Mouse (Mus musculus): ENCODE results near the gene Lrrc20. TPM values are rescaled to one million over a fixed set of nuclear protein-coding genes. Genes with fewer than 3 reads are reported as not detected.

Gene Lrrc20
- polyA plus RNA-seq (2015; fragmentation: Nextera tagmentation; extraction: Ambion mirVana), result 5.1 and 5.5 TPM in 2 replicates

DNA sequence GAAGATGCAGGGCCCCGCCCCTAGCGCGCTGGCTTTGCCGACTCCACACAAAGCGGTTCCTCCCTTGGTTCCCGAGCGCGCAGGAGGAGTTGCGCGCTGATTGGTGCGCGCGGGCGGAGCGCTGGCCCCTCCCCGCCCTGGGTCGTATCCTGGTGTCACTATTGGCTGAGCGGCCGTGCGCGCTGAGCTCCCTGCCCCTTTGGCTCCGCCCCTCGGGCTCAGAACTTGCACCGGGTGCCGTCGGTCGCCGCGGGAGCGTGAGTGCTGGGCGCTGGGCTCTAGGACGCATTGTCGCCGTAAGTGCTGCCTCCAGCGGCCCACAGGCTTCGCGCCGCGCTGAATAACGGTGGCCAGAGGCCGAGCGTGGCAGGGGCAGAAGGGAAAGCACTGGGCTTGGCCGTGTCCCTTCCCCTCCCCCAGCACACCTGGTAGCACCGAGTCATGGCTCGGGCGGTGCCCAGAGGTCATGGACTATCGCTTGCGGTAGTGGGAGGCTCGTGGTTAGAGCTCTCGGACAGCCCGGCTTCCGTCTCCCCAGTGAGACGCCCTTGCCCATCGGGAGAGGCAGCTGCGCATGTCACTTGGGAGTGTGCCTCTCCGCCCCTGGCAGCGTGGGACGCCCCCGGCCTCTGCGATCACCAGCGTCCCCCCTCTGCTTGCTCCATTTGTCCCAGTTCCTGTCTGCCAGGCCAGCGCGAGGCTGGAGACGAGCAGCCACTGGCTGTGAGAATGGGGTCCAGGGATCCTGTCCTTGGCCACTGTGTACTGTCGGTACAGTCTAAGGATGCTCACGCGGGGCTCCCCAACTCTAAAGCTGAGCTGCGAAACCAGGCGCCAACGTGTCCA lies at the start of gene Lrrc20:
TSS of gene Lrrc20 (plus strand) at position 208 of the 846 bp plus-strand sequence.
- Histone ChIP-seq H3K9me3 (replicated peaks; ENCODE audit: control insufficient read depth, low read length) (no peaks in the 10 kb centered on the region), H3K9ac (ENCODE audit: low read depth, low read length) (peak within 1 kb of the TSS; percentile 78), H3K36me3 (ENCODE audit: control insufficient read depth, insufficient read depth) (no peaks in the 10 kb centered on the region), H3K27ac (ENCODE audit: low read length) (peak within 1 kb of the TSS; percentile 92), H3K27me3 (ENCODE audit: control insufficient read depth, insufficient read depth, low read depth, low read length) (no peaks in the 10 kb centered on the region), H3K4me3 (ENCODE audit: low read depth, low read length) (peak within 1 kb of the TSS; percentile 82), H3K4me1 (ENCODE audit: control insufficient read depth, low read depth, low read length) (peaks cover 18% of the 10 kb centered on the region), H3K4me2 (ENCODE audit: low read depth, low read length) (peak within 1 kb of the TSS; percentile 97)
- ATAC-seq (ENCODE audit: low read depth), result peak; percentile 98
- WGBS (ENCODE audit: insufficient replicate concordance), result under 1% methylated on average over 70 of the region's 70 CpGs

GRCm38 (mm10) chr10:61426251-61426757 lies 49.3 kb upstream of the Lrrc20 start:
- peaks cover 4% of the 10 kb centered on the region for H3K4me1 ChIP-seq (ENCODE audit: control insufficient read depth, low read depth, low read length)
- 38% methylated on average over 2 of the region's 2 CpGs for WGBS (ENCODE audit: insufficient replicate concordance)
- ATAC-seq (ENCODE audit: low read depth), result peak; percentile 78
- H3K9ac ChIP-seq (ENCODE audit: low read depth, low read length), result no peak overlapping the region
- H3K27ac ChIP-seq (ENCODE audit: low read length), result peak overlapping the region; percentile 84
- no peaks in the 10 kb centered on the region for H3K9me3 ChIP-seq (replicated peaks; ENCODE audit: control insufficient read depth, low read length)
- H3K4me3 ChIP-seq (ENCODE audit: low read depth, low read length), result no peak overlapping the region
- H3K27me3 ChIP-seq (ENCODE audit: control insufficient read depth, insufficient read depth, low read depth, low read length), result no peaks in the 10 kb centered on the region
- no peak overlapping the region for H3K4me2 ChIP-seq (ENCODE audit: low read depth, low read length)
- peaks cover 11% of the 10 kb centered on the region for H3K36me3 ChIP-seq (ENCODE audit: control insufficient read depth, insufficient read depth)

DNA sequence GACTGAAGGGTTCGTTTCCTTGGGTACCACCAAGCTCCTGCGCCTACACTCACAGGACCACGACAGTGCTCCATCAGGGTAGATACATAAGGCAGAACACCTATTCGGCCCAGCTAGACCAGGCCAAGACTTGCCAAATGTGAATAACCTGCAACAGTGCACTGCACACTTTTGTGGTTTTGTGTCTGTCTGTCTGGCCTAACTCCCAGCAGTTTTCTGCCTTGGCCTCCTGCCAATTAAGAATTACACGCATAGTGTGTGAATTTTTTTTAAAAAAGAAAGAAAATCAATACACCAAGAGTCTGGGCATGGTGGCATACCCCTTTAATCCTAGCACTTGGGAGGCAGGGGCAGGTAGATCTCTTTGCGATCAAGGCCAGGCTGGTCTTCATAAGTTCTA lies 47.6 kb upstream of the Lrrc20 start:
- WGBS (ENCODE audit: insufficient replicate concordance), result 76% methylated on average over 6 of the region's 6 CpGs
- Histone ChIP-seq H3K9me3 (replicated peaks; ENCODE audit: control insufficient read depth, low read length) (no peaks in the 10 kb centered on the region), H3K4me3 (ENCODE audit: low read depth, low read length) (no peak overlapping the region), H3K36me3 (ENCODE audit: control insufficient read depth, insufficient read depth) (peaks cover 17% of the 10 kb centered on the region), H3K4me1 (ENCODE audit: control insufficient read depth, low read depth, low read length) (peaks cover 4% of the 10 kb centered on the region), H3K9ac (ENCODE audit: low read depth, low read length) (no peak overlapping the region), H3K27me3 (ENCODE audit: control insufficient read depth, insufficient read depth, low read depth, low read length) (no peaks in the 10 kb centered on the region), H3K27ac (ENCODE audit: low read length) (peak overlapping the region; percentile 21; the same call in 1 of the 2 replicates), H3K4me2 (ENCODE audit: low read depth, low read length) (no peak overlapping the region)
- ATAC-seq (ENCODE audit: low read depth), result no peak

DNA sequence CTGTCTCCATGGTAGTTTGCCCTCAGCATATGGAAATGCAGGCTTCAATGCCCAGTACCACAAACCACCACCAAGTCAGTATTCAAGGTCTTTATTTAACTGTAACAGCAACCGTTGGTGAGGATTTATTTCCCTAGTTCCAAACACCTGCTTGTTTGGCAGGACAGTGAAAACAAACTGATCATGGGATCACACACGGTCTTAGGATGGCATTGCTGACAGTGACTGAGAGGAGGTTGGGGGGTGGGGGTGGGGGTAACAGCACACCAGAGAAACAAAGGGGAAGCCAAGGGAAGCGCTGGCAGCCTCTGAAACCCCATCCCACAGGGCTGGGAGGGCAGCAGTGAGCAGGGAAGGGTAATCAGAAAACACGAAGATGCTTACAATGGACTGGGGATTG lies 47.2 kb upstream of the Lrrc20 start:
- H3K36me3 ChIP-seq (ENCODE audit: control insufficient read depth, insufficient read depth), result peaks cover 22% of the 10 kb centered on the region

GRCm38 (mm10) chr10:61429043-61429442 lies 46.6 kb upstream of the Lrrc20 start:
- no peak overlapping the region for H3K4me3 ChIP-seq (ENCODE audit: low read depth, low read length)
- 80% methylated on average over 5 of the region's 5 CpGs for WGBS (ENCODE audit: insufficient replicate concordance)

More for the DNA sequence above, 47.2 kb upstream of the Lrrc20 start:
- H3K9me3 ChIP-seq (replicated peaks; ENCODE audit: control insufficient read depth, low read length), result no peaks in the 10 kb centered on the region
- peak overlapping the region; percentile 21; the same call in 1 of the 2 replicates for H3K27ac ChIP-seq (ENCODE audit: low read length)
- H3K4me2 ChIP-seq (ENCODE audit: low read depth, low read length), result no peak overlapping the region
- peaks cover 4% of the 10 kb centered on the region for H3K4me1 ChIP-seq (ENCODE audit: control insufficient read depth, low read depth, low read length)
- ATAC-seq (ENCODE audit: low read depth), result no peak
- H3K27me3 ChIP-seq (ENCODE audit: control insufficient read depth, insufficient read depth, low read depth, low read length), result no peaks in the 10 kb centered on the region
- H3K4me3 ChIP-seq (ENCODE audit: low read depth, low read length), result no peak overlapping the region
- 61% methylated on average over 4 of the region's 4 CpGs for WGBS (ENCODE audit: insufficient replicate concordance)
- H3K9ac ChIP-seq (ENCODE audit: low read depth, low read length), result no peak overlapping the region

GRCm38 (mm10) chr10:61431375-61431774 lies 44.2 kb upstream of the Lrrc20 start:
- H3K36me3 ChIP-seq (ENCODE audit: control insufficient read depth, insufficient read depth), result peaks cover 36% of the 10 kb centered on the region
- H3K27ac ChIP-seq (ENCODE audit: low read length), result no peak overlapping the region
- no peaks in the 10 kb centered on the region; the same call in none of the 2 replicates for H3K4me1 ChIP-seq (ENCODE audit: control insufficient read depth, low read depth, low read length)
- H3K4me3 ChIP-seq (ENCODE audit: low read depth, low read length), result no peak overlapping the region
- no peak for ATAC-seq (ENCODE audit: low read depth)
- H3K4me2 ChIP-seq (ENCODE audit: low read depth, low read length), result no peak overlapping the region
- no peak overlapping the region for H3K9ac ChIP-seq (ENCODE audit: low read depth, low read length)
- no peaks in the 10 kb centered on the region for H3K27me3 ChIP-seq (ENCODE audit: control insufficient read depth, insufficient read depth, low read depth, low read length)
- 91% methylated on average over 9 of the region's 9 CpGs for WGBS (ENCODE audit: insufficient replicate concordance)
- no peaks in the 10 kb centered on the region for H3K9me3 ChIP-seq (replicated peaks; ENCODE audit: control insufficient read depth, low read length)

More at GRCm38 (mm10) chr10:61429043-61429442, 46.6 kb upstream of the Lrrc20 start:
- ATAC-seq (ENCODE audit: low read depth), result no peak
- no peaks in the 10 kb centered on the region for H3K9me3 ChIP-seq (replicated peaks; ENCODE audit: control insufficient read depth, low read length)
- no peak overlapping the region for H3K9ac ChIP-seq (ENCODE audit: low read depth, low read length)
- H3K36me3 ChIP-seq (ENCODE audit: control insufficient read depth, insufficient read depth), result peaks cover 28% of the 10 kb centered on the region
- H3K4me1 ChIP-seq (ENCODE audit: control insufficient read depth, low read depth, low read length), result peaks cover 4% of the 10 kb centered on the region
- no peak overlapping the region for H3K27ac ChIP-seq (ENCODE audit: low read length)
- H3K4me2 ChIP-seq (ENCODE audit: low read depth, low read length), result no peak overlapping the region
- no peaks in the 10 kb centered on the region for H3K27me3 ChIP-seq (ENCODE audit: control insufficient read depth, insufficient read depth, low read depth, low read length)

DNA sequence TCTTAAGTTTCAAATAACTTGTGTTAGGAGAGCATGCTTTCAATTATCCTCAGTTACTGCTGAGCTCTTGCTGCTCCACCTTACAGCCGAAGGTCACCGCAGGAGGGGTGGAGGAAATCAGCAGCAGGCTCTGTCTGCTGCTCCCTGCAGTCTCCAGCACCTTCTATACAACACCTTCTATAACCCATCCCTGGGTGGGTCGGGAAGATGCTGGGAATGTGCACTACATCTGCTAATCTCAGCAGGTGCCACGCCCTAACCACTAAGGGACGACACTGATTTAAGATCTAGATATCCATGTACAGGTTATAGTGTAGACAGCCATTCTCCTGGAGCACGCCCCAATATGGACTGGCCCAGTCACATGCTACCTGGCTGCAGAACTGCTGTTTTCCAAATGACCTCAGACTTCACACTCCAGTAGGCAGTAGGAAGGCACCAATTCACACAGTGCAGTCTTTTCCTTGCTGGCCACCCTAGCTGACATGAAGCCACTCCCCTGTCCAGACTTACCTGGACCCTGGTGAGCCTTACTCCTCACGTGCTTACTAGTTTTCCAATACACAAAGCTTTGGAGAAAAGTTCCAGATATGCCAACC lies 35.3 kb upstream of the Lrrc20 start:
- H3K4me3 ChIP-seq (ENCODE audit: low read depth, low read length), result no peak overlapping the region
- WGBS (ENCODE audit: insufficient replicate concordance), result 74% methylated on average over 7 of the region's 7 CpGs
- H3K27ac ChIP-seq (ENCODE audit: low read length), result no peak overlapping the region
- H3K4me1 ChIP-seq (ENCODE audit: control insufficient read depth, low read depth, low read length), result peaks cover 18% of the 10 kb centered on the region
- H3K27me3 ChIP-seq (ENCODE audit: control insufficient read depth, insufficient read depth, low read depth, low read length), result no peaks in the 10 kb centered on the region
- no peaks in the 10 kb centered on the region for H3K9me3 ChIP-seq (replicated peaks; ENCODE audit: control insufficient read depth, low read length)
- no peaks in the 10 kb centered on the region; the same call in 1 of the 2 replicates for H3K36me3 ChIP-seq (ENCODE audit: control insufficient read depth, insufficient read depth)
- no peak overlapping the region for H3K4me2 ChIP-seq (ENCODE audit: low read depth, low read length)
- no peak for ATAC-seq (ENCODE audit: low read depth)
- no peak overlapping the region for H3K9ac ChIP-seq (ENCODE audit: low read depth, low read length)

DNA sequence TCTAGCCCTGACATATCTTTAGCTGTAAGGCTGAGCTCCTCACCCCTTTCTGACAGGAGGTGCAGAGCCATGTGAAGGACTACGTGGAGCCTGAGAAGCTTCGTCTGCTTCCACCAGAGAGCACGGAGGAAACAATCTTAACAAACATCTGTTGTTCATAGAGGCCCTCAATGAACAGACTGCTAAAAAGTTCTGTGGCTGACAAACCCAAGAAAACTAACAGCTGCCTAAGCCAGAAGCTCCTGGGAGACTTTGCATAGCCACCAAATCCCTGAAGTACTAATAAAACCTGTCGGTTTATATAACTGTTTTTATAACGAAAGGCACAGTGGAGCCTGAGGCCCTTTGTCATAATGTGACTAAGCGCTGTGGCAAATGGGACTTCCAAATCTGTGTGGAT lies 32.1 kb upstream of the Lrrc20 start:
- Histone ChIP-seq H3K4me1 (ENCODE audit: control insufficient read depth, low read depth, low read length) (peaks cover 34% of the 10 kb centered on the region), H3K36me3 (ENCODE audit: control insufficient read depth, insufficient read depth) (peaks cover 2% of the 10 kb centered on the region), H3K9ac (ENCODE audit: low read depth, low read length) (no peak overlapping the region), H3K4me3 (ENCODE audit: low read depth, low read length) (no peak overlapping the region), H3K27me3 (ENCODE audit: control insufficient read depth, insufficient read depth, low read depth, low read length) (no peaks in the 10 kb centered on the region), H3K4me2 (ENCODE audit: low read depth, low read length) (no peak overlapping the region), H3K9me3 (replicated peaks; ENCODE audit: control insufficient read depth, low read length) (no peaks in the 10 kb centered on the region), H3K27ac (ENCODE audit: low read length) (no peak overlapping the region)
- 55% methylated on average over 6 of the region's 6 CpGs for WGBS (ENCODE audit: insufficient replicate concordance)
- no peak for ATAC-seq (ENCODE audit: low read depth)

- Histone ChIP-seq H3K4me1 (ENCODE audit: control insufficient read depth, low read depth, low read length) (peaks cover 38% of the 10 kb centered on the region), H3K9ac (ENCODE audit: low read depth, low read length) (no peak overlapping the region)
Measured at GRCm38 (mm10) chr10:61443876-61444275, 31.7 kb upstream of the Lrrc20 start.

More at GRCm38 (mm10) chr10:61443876-61444275, 31.7 kb upstream of the Lrrc20 start:
- Histone ChIP-seq H3K27me3 (ENCODE audit: control insufficient read depth, insufficient read depth, low read depth, low read length) (no peaks in the 10 kb centered on the region), H3K36me3 (ENCODE audit: control insufficient read depth, insufficient read depth) (peaks cover 2% of the 10 kb centered on the region), H3K4me2 (ENCODE audit: low read depth, low read length) (no peak overlapping the region), H3K9me3 (replicated peaks; ENCODE audit: control insufficient read depth, low read length) (no peaks in the 10 kb centered on the region), H3K4me3 (ENCODE audit: low read depth, low read length) (no peak overlapping the region), H3K27ac (ENCODE audit: low read length) (no peak overlapping the region)
- no peak for ATAC-seq (ENCODE audit: low read depth)
- 54% methylated on average over 1 of the region's 1 CpGs for WGBS (ENCODE audit: insufficient replicate concordance)
